Mouse (Mus musculus) hindbrain, embryonic 10.5 days (tissue): Measurements from ENCODE around the gene Tmem218. TPM values are rescaled to one million over a fixed set of nuclear protein-coding genes. Genes with fewer than 3 reads are reported as not detected.

Experiments
- polyA plus RNA-seq: library from polyadenylated mRNA; unstranded; fragments of >200 nt; fragmentation: Nextera tagmentation; extraction: Ambion mirVana; gene quantifications from 2 replicates; pipeline ENCODE4 v1.2.1, GENCODE M21; 2016

Gene Tmem218
- polyA plus RNA-seq, 1 experiment from 2014 or later, result 14.4 TPM

Other genes starting within 250 kb of the Tmem218 start
- gene Pknox2, start 60.8 kb upstream of the Tmem218 start, polyA plus RNA-seq, result 35.0 and 40.3 TPM in 2 replicates
- gene Slc37a2, start 47.5 kb downstream of the Tmem218 start, polyA plus RNA-seq, result 2.0 and 2.4 TPM in 2 replicates
- 7.9 and 11.4 TPM in 2 replicates for gene Ccdc15, start 140.2 kb downstream of the Tmem218 start, polyA plus RNA-seq
- 0.51 TPM in 1 of 2 replicates, not detected in the other for gene Hepacam, start 159.1 kb downstream of the Tmem218 start, polyA plus RNA-seq
- gene Robo4, start 193.7 kb downstream of the Tmem218 start, polyA plus RNA-seq, result 6.6 and 7.7 TPM in 2 replicates
- 29.1 and 148 TPM in 2 replicates for gene Robo3, start 225.0 kb downstream of the Tmem218 start, polyA plus RNA-seq